Mouse (Mus musculus) Patski (cell line): ENCODE measurements around the gene Rag2. TPM values are rescaled to one million over a fixed set of nuclear protein-coding genes. Genes with fewer than 3 reads are reported as not detected.

ENCODE experiments used
- ATAC-seq: fragments of 100-300 bp; one replicate; pipeline ENCODE4 v1.8.0; 2021
- CTCF ChIA-PET: fragments of 350-600 bp; sonication (Branson Sonifier 250); formaldehyde crosslinking; loops from one replicate; lab custom pipeline; 2022; ENCODE audit warnings: inconsistent platforms; lab: Charles Lee
- POLR2A ChIA-PET: fragments of 350-600 bp; sonication (Branson Sonifier 250); formaldehyde crosslinking; loops from one replicate; lab custom pipeline; 2022; ENCODE audit warnings: antibody characterized with exemption, inconsistent platforms; lab: Charles Lee
- DNase-seq: peaks from one replicate; pipeline ENCODE4 v3.0.0-alpha.2; 2011; ENCODE audit warnings: low read depth, low spot score
- H3K27me3 ChIP-seq: fragments of 371-371 bp; one replicate; pipeline ENCODE4 v1.5.1; 2021
- CTCF ChIP-seq: fragments of 100-300 bp; IDR thresholded peaks from one replicate; pipeline ENCODE4 v1.5.1; 2021
- in situ Hi-C: fragments of 300-500 bp; cut with MboI; formaldehyde crosslinking; loops from 3 replicates; pipeline ENCODE4 v1.11.1; 2018; ENCODE audit warnings: low pct_unique_long_range_greater_than_20kb, mixed read lengths
- polyA plus RNA-seq: library from polyadenylated mRNA; unstranded; gene quantifications from one replicate; pipeline ENCODE4 v1.2.3, GENCODE M21; 2021

Rag2 gene
- polyA plus RNA-seq, 1 experiment from 2014 or later = not detected

GRCm38 (mm10) chr2:101598190-101599181 is 26.0 kb upstream of the Rag2 start:
- TF ChIP-seq CTCF = no peak
- no peaks in the 10 kb centered on the region for H3K27me3 ChIP-seq
- ChIA-PET CTCF (interaction anchor here (1.0 to 2.1 kb wide), 7 partner anchors 9 to 122 kb away, joined by 3 to 6 read pairs (median 4); partner anchors contain the start of genes B230118H07Rik and Rag1), POLR2A (interaction anchor here (0.5 kb wide), 1 partner anchor 54 kb away, joined by 3 read pairs; no protein-coding TSS in a partner anchor)
- ATAC-seq (peak; percentile 39), DNase-seq (no peak)
- in situ Hi-C loops = no loop called here

GRCm38 (mm10) chr2:101600703-101601102 is 23.8 kb upstream of the Rag2 start:
- TF ChIP-seq CTCF = no peak
- in situ Hi-C loops = no loop called here
- POLR2A ChIA-PET = no interaction called here
- H3K27me3 ChIP-seq = no peaks in the 10 kb centered on the region
- DNase-seq (no peak), ATAC-seq (no peak)
- CTCF ChIA-PET = interaction anchor here (0.8 to 2.1 kb wide), 2 partner anchors 14 to 22 kb away, joined by 3 to 8 read pairs; no protein-coding TSS in a partner anchor

GRCm38 (mm10) chr2:101603099-101603498 is 21.4 kb upstream of the Rag2 start:
- DNase-seq = no peak
- CTCF ChIA-PET = interaction anchor here (0.8 kb wide), 1 partner anchor 9 kb away, joined by 3 read pairs; no protein-coding TSS in a partner anchor
- ATAC-seq = no peak
- H3K27me3 ChIP-seq = no peaks in the 10 kb centered on the region
- POLR2A ChIA-PET = no interaction called here
- in situ Hi-C loops = no loop called here
- no peak for TF ChIP-seq CTCF

- ChIA-PET CTCF (interaction anchor here (1.9 kb wide), 1 partner anchor 11 kb away, joined by 4 read pairs; no protein-coding TSS in a partner anchor), POLR2A (no interaction called here)
- no peaks in the 10 kb centered on the region for H3K27me3 ChIP-seq
- ATAC-seq (no peak), DNase-seq (no peak)
- TF ChIP-seq CTCF = no peak
- in situ Hi-C loops = no loop called here
These were observed 16.2 kb upstream of the Rag2 start for GRCm38 (mm10) chr2:101608232-101608894.

GRCm38 (mm10) chr2:101610861-101611260 is 13.7 kb upstream of the Rag2 start:
- DNase-seq (no peak), ATAC-seq (no peak)
- ChIA-PET POLR2A (no interaction called here), CTCF (no interaction called here)
- in situ Hi-C loops = no loop called here
- no peaks in the 10 kb centered on the region for H3K27me3 ChIP-seq
- TF ChIP-seq CTCF = no peak

- ChIA-PET POLR2A (no interaction called here), CTCF (interaction anchor here (0.9 to 3.1 kb wide), 4 partner anchors 11 to 23 kb away, joined by 3 to 8 read pairs (median 4); no protein-coding TSS in a partner anchor)
- in situ Hi-C loops = no loop called here
- TF ChIP-seq CTCF = no peak
- DNase-seq (no peak), ATAC-seq (no peak)
- no peaks in the 10 kb centered on the region for H3K27me3 ChIP-seq
These were observed 8.8 kb upstream of the Rag2 start for GRCm38 (mm10) chr2:101615464-101616305.

- TF ChIP-seq CTCF = no peak
- ChIA-PET POLR2A (no interaction called here), CTCF (interaction anchor here (1.1 kb wide), 1 partner anchor 16 kb away, joined by 3 read pairs; no protein-coding TSS in a partner anchor)
- no peak for DNase-seq
- ATAC-seq = no peak
- H3K27me3 ChIP-seq = no peaks in the 10 kb centered on the region
- in situ Hi-C loops = no loop called here
These were observed 6.1 kb upstream of the Rag2 start for GRCm38 (mm10) chr2:101618373-101618772.

GRCm38 (mm10) chr2:101620899-101621298 is 3.6 kb upstream of the Rag2 start:
- ATAC-seq (no peak), DNase-seq (no peak)
- in situ Hi-C loops = no loop called here
- CTCF ChIA-PET = no interaction called here
- POLR2A ChIA-PET = interaction anchor here (2.0 kb wide), 1 partner anchor 8 kb away, joined by 8 read pairs; no protein-coding TSS in a partner anchor
- no peaks in the 10 kb centered on the region for H3K27me3 ChIP-seq
- no peak for TF ChIP-seq CTCF

GRCm38 (mm10) chr2:101621611-101622010 is 2.9 kb upstream of the Rag2 start:
- CTCF ChIA-PET = no interaction called here

GRCm38 (mm10) chr2:101623042-101623441 is 1.5 kb upstream of the Rag2 start:
- H3K27me3 ChIP-seq = no peaks in the 10 kb centered on the region
- ChIA-PET POLR2A (no interaction called here), CTCF (interaction anchor here (0.9 to 1.0 kb wide), 2 partner anchors 22 to 25 kb away, joined by 3 read pairs; no protein-coding TSS in a partner anchor)
- ATAC-seq (no peak), DNase-seq (no peak)
- in situ Hi-C loops = no loop called here
- no peak for TF ChIP-seq CTCF

More at GRCm38 (mm10) chr2:101621611-101622010, 2.9 kb upstream of the Rag2 start:
- H3K27me3 ChIP-seq = no peaks in the 10 kb centered on the region
- ATAC-seq (no peak), DNase-seq (no peak)
- POLR2A ChIA-PET = no interaction called here
- TF ChIP-seq CTCF = no peak
- in situ Hi-C loops = no loop called here
